Mouse (Mus musculus) liver, adult (tissue): ENCODE data around the gene Efna5.

Source experiments
- GATA4 ChIP-seq: IDR thresholded peaks from 2 replicates; pipeline ENCODE4 v1.6.1; 2014; ENCODE audit warnings: mild to moderate bottlenecking, low read length; ENCODE audit not compliant: insufficient replicate concordance

Gene Efna5

GRCm38 (mm10) chr17:62676832-62677231 is 204.3 kb downstream of the Efna5 start:
- no peak for TF ChIP-seq GATA4

- no peak for TF ChIP-seq GATA4
Measured at GRCm38 (mm10) chr17:62676409-62676808, 204.7 kb downstream of the Efna5 start.

- TF ChIP-seq GATA4: no peak
Measured at GRCm38 (mm10) chr17:62675811-62676255, 205.3 kb downstream of the Efna5 start.

GRCm38 (mm10) chr17:62672068-62672467 is 209.0 kb downstream of the Efna5 start:
- TF ChIP-seq GATA4: no peak

GRCm38 (mm10) chr17:62666761-62667160 is 214.4 kb downstream of the Efna5 start:
- TF ChIP-seq GATA4: no peak

- TF ChIP-seq GATA4: no peak
Measured at GRCm38 (mm10) chr17:62665823-62666222, 215.3 kb downstream of the Efna5 start.

- TF ChIP-seq GATA4: no peak
Measured at GRCm38 (mm10) chr17:62664709-62665108, 216.4 kb downstream of the Efna5 start.

- no peak for TF ChIP-seq GATA4
Measured at GRCm38 (mm10) chr17:62661801-62662200, 219.3 kb downstream of the Efna5 start.

- no peak for TF ChIP-seq GATA4
Measured at GRCm38 (mm10) chr17:62659501-62660175, 221.5 kb downstream of the Efna5 start.

GRCm38 (mm10) chr17:62657832-62658630 is 223.1 kb downstream of the Efna5 start:
- TF ChIP-seq GATA4: no peak

- TF ChIP-seq GATA4: no peak
Measured at GRCm38 (mm10) chr17:62657051-62657450, 224.1 kb downstream of the Efna5 start.

- no peak for TF ChIP-seq GATA4
Measured at GRCm38 (mm10) chr17:62656591-62656990, 224.5 kb downstream of the Efna5 start.

GRCm38 (mm10) chr17:62655819-62656355 is 225.2 kb downstream of the Efna5 start:
- no peak for TF ChIP-seq GATA4

- no peak for TF ChIP-seq GATA4
Measured at GRCm38 (mm10) chr17:62652451-62652850, 228.7 kb downstream of the Efna5 start.

GRCm38 (mm10) chr17:62651696-62652095 is 229.4 kb downstream of the Efna5 start:
- TF ChIP-seq GATA4: no peak
